Mouse (Mus musculus) stomach, postnatal 0 days (tissue): ENCODE measurements at regions not wholly inside any gene's neighbourhood (a gene's known extent, or its start where the extent isn't known, plus 50 kb on each side); places are given as distances from the start of the nearest gene placed in this dataset.

Source experiments
- ATAC-seq: fragments of 200-750 bp; cut with Nextera tagmentation; 2 replicates; pipeline ENCODE4 v1.8.0; 2017; ENCODE audit not compliant: low FRiP score, low TSS enrichment
- DNase-seq: peaks from one replicate; pipeline ENCODE4 v3.0.0-alpha.2; 2016; ENCODE audit warnings: low spot score
- H3K27ac ChIP-seq: fragments of 300-500 bp; sonication (generic); replicated peaks from 2 replicates; pipeline ENCODE4 v1.5.1; 2014; ENCODE audit warnings: mild to moderate bottlenecking, control low read depth
- H3K27me3 ChIP-seq: fragments of 300-500 bp; sonication (generic); 2 replicates; pipeline ENCODE4 v1.6.1; 2014; ENCODE audit warnings: low read length; ENCODE audit not compliant: control insufficient read depth, insufficient read depth
- H3K36me3 ChIP-seq: fragments of 300-500 bp; sonication (generic); 2 replicates; pipeline ENCODE4 v1.6.1; 2014; ENCODE audit warnings: low read length, mixed read lengths; ENCODE audit not compliant: control insufficient read depth, insufficient read depth
- H3K4me1 ChIP-seq: fragments of 300-500 bp; sonication (generic); replicated peaks from 2 replicates; pipeline ENCODE4 v1.6.1; 2014; ENCODE audit warnings: antibody characterized with exemption; ENCODE audit not compliant: control insufficient read depth, insufficient read depth
- H3K4me2 ChIP-seq: fragments of 300-500 bp; sonication (generic); replicated peaks from 2 replicates; pipeline ENCODE4 v1.6.1; 2014; ENCODE audit warnings: low read depth, mild to moderate bottlenecking, control low read depth, moderate library complexity
- H3K4me3 ChIP-seq: fragments of 300-500 bp; sonication (generic); 2 replicates; pipeline ENCODE4 v1.5.1; 2014; ENCODE audit warnings: low read depth, low read length, control low read depth
- H3K9ac ChIP-seq: fragments of 300-500 bp; sonication (generic); 2 replicates; pipeline ENCODE4 v1.6.1; 2014; ENCODE audit warnings: mild to moderate bottlenecking, low read length, control low read depth, mixed read lengths
- H3K9me3 ChIP-seq: fragments of 300-500 bp; sonication (generic); 2 replicates; pipeline ENCODE4 v1.6.1; 2016; ENCODE audit warnings: low read length; ENCODE audit not compliant: control insufficient read depth
- CTCF ChIP-seq: IDR thresholded peaks from 2 replicates; pipeline ENCODE4 v1.5.1; 2016; ENCODE audit warnings: antibody characterized with exemption, low read depth, mild to moderate bottlenecking, moderate library complexity
- EP300 ChIP-seq: optimal IDR thresholded peaks from 2 replicates; pipeline ENCODE3; 2016; ENCODE audit warnings: antibody characterized with exemption
- WGBS: fragments of 180-500 bp; shearing (Covaris S2); extraction: QIAGEN DNeasy Blood & Tissue Kit; methylation state at CpG from one replicate; pipeline ENCODE4 v1.1.7; 2014; 5-methylcytosine and 5-hydroxymethylcytosine counted together

GRCm38 (mm10) chr15:74396029-74396428, 240.1 kb downstream of the Mroh4 start:
- DNase-seq (no peak), ATAC-seq (no peak)
- TF ChIP-seq EP300, result no peak
- no peak for TF ChIP-seq CTCF

GRCm38 (mm10) chr15:74387533-74387932, 248.6 kb downstream of the Mroh4 start:
- H3K9me3 ChIP-seq, result no peaks in the 10 kb centered on the region
- DNase-seq (no peak), ATAC-seq (no peak)
- H3K4me1 ChIP-seq, result no peaks in the 10 kb centered on the region
- H3K36me3 ChIP-seq, result no peaks in the 10 kb centered on the region
- no peaks in the 10 kb centered on the region for H3K27me3 ChIP-seq
- no peak overlapping the region for H3K9ac ChIP-seq
- TF ChIP-seq CTCF, result no peak
- TF ChIP-seq EP300, result no peak
- 12% methylated on average over 3 of the region's 3 CpGs for WGBS
- no peak overlapping the region for H3K27ac ChIP-seq
- no peak overlapping the region for H3K4me2 ChIP-seq
- H3K4me3 ChIP-seq, result no peak overlapping the region

More at GRCm38 (mm10) chr15:74396029-74396428, 240.1 kb downstream of the Mroh4 start:
- WGBS, result 86% methylated on average over 8 of the region's 8 CpGs
- Histone ChIP-seq H3K27ac (no peak overlapping the region), H3K9ac (no peak overlapping the region), H3K27me3 (no peaks in the 10 kb centered on the region), H3K4me3 (no peak overlapping the region), H3K9me3 (no peaks in the 10 kb centered on the region), H3K36me3 (no peaks in the 10 kb centered on the region), H3K4me1 (no peaks in the 10 kb centered on the region), H3K4me2 (no peak overlapping the region)

- 62% methylated on average over 4 of the region's 4 CpGs for WGBS
- Histone ChIP-seq H3K27ac (no peak overlapping the region), H3K4me3 (no peak overlapping the region), H3K9ac (no peak overlapping the region), H3K36me3 (no peaks in the 10 kb centered on the region), H3K27me3 (no peaks in the 10 kb centered on the region), H3K4me2 (no peak overlapping the region), H3K9me3 (no peaks in the 10 kb centered on the region), H3K4me1 (no peaks in the 10 kb centered on the region)
- DNase-seq, result peak; percentile 58
- TF ChIP-seq CTCF (no peak), EP300 (no peak)
- ATAC-seq, result no peak
These were observed 253.6 kb downstream of the Mroh4 start for GRCm38 (mm10) chr15:74382556-74382955.

- H3K9me3 ChIP-seq, result no peaks in the 10 kb centered on the region
- ATAC-seq, result no peak
- H3K4me3 ChIP-seq, result no peak overlapping the region
- no peak overlapping the region for H3K4me2 ChIP-seq
- WGBS, result 77% methylated on average over 6 of the region's 6 CpGs
- H3K4me1 ChIP-seq, result no peaks in the 10 kb centered on the region
- no peaks in the 10 kb centered on the region for H3K27me3 ChIP-seq
- H3K36me3 ChIP-seq, result no peaks in the 10 kb centered on the region
- no peak overlapping the region for H3K27ac ChIP-seq
- H3K9ac ChIP-seq, result no peak overlapping the region
- no peak for DNase-seq
- TF ChIP-seq EP300, result no peak
- TF ChIP-seq CTCF, result no peak
These were observed 256.8 kb downstream of the Mroh4 start for GRCm38 (mm10) chr15:74379366-74379765.

- Histone ChIP-seq H3K27me3 (no peaks in the 10 kb centered on the region), H3K36me3 (no peaks in the 10 kb centered on the region), H3K9ac (no peak overlapping the region), H3K4me2 (no peak overlapping the region), H3K9me3 (no peaks in the 10 kb centered on the region), H3K4me3 (no peak overlapping the region), H3K4me1 (no peaks in the 10 kb centered on the region), H3K27ac (no peak overlapping the region)
- ATAC-seq (no peak), DNase-seq (no peak)
- 79% methylated on average over 3 of the region's 3 CpGs for WGBS
- TF ChIP-seq EP300 (no peak), CTCF (no peak)
These were observed 266.7 kb downstream of the Mroh4 start for GRCm38 (mm10) chr15:74369461-74369860.

GRCm38 (mm10) chr15:74347911-74348310, 288.2 kb downstream of the Mroh4 start:
- ATAC-seq (no peak), DNase-seq (no peak)
- Histone ChIP-seq H3K4me2 (no peak overlapping the region), H3K4me3 (no peak overlapping the region), H3K9me3 (no peaks in the 10 kb centered on the region), H3K36me3 (no peaks in the 10 kb centered on the region), H3K9ac (no peak overlapping the region), H3K4me1 (no peaks in the 10 kb centered on the region), H3K27me3 (no peaks in the 10 kb centered on the region), H3K27ac (no peak overlapping the region)
- TF ChIP-seq EP300 (no peak), CTCF (no peak)
- 15% methylated on average over 4 of the region's 4 CpGs for WGBS
